Mouse (Mus musculus) embryonic facial prominence, embryonic 13.5 days (tissue): ENCODE results near the gene 4833420G17Rik. TPM values are rescaled to one million over a fixed set of nuclear protein-coding genes. Genes with fewer than 3 reads are reported as not detected.

Experiments used
- ATAC-seq: fragments of 200-750 bp; cut with Nextera tagmentation; 2 replicates; pipeline ENCODE4 v1.8.0; 2017; ENCODE audit warnings: low read depth; ENCODE audit not compliant: insufficient number of reproducible peaks, insufficient read depth, low FRiP score, low TSS enrichment
- H3K27ac ChIP-seq: fragments of 300-500 bp; sonication (generic); 2 replicates; pipeline ENCODE4 v1.5.1; 2015; ENCODE audit warnings: moderate library complexity, mild to moderate bottlenecking, inconsistent platforms
- H3K27me3 ChIP-seq: fragments of 300-500 bp; sonication (generic); 2 replicates; pipeline ENCODE4 v1.6.1; 2015; ENCODE audit warnings: mild to moderate bottlenecking, inconsistent platforms
- H3K36me3 ChIP-seq: fragments of 300-500 bp; sonication (generic); 2 replicates; pipeline ENCODE4 v1.6.1; 2015; ENCODE audit warnings: mild to moderate bottlenecking, inconsistent platforms
- H3K4me1 ChIP-seq: fragments of 300-500 bp; sonication (generic); 2 replicates; pipeline ENCODE4 v1.6.1; 2015; ENCODE audit warnings: inconsistent platforms
- H3K4me2 ChIP-seq: fragments of 300-500 bp; sonication (generic); 2 replicates; pipeline ENCODE4 v1.6.1; 2015; ENCODE audit warnings: moderate library complexity, mild to moderate bottlenecking, inconsistent platforms
- H3K4me3 ChIP-seq: fragments of 300-500 bp; sonication (generic); 2 replicates; pipeline ENCODE4 v1.5.1; 2015; ENCODE audit warnings: mild to moderate bottlenecking, inconsistent platforms
- H3K9ac ChIP-seq: fragments of 300-500 bp; sonication (generic); 2 replicates; pipeline ENCODE4 v1.6.1; 2015; ENCODE audit warnings: mild to moderate bottlenecking, inconsistent platforms
- H3K9me3 ChIP-seq: fragments of 300-500 bp; sonication (generic); 2 replicates; pipeline ENCODE4 v1.6.1; 2016; ENCODE audit warnings: inconsistent platforms
- WGBS: fragments of 180-500 bp; shearing (Covaris S2); methylation state at CpG from one replicate; pipeline ENCODE4 v1.1.7; 2015; ENCODE audit warnings: mixed read lengths; 5-methylcytosine and 5-hydroxymethylcytosine counted together
- polyA plus RNA-seq: library from polyadenylated mRNA; unstranded; fragments of >200 nt; fragmentation: Nextera tagmentation; extraction: Ambion mirVana; gene quantifications from 2 replicates; pipeline ENCODE4 v1.2.1, GENCODE M21; 2015

4833420G17Rik gene
- polyA plus RNA-seq = 94.5 and 94.8 TPM in 2 replicates

DNA sequence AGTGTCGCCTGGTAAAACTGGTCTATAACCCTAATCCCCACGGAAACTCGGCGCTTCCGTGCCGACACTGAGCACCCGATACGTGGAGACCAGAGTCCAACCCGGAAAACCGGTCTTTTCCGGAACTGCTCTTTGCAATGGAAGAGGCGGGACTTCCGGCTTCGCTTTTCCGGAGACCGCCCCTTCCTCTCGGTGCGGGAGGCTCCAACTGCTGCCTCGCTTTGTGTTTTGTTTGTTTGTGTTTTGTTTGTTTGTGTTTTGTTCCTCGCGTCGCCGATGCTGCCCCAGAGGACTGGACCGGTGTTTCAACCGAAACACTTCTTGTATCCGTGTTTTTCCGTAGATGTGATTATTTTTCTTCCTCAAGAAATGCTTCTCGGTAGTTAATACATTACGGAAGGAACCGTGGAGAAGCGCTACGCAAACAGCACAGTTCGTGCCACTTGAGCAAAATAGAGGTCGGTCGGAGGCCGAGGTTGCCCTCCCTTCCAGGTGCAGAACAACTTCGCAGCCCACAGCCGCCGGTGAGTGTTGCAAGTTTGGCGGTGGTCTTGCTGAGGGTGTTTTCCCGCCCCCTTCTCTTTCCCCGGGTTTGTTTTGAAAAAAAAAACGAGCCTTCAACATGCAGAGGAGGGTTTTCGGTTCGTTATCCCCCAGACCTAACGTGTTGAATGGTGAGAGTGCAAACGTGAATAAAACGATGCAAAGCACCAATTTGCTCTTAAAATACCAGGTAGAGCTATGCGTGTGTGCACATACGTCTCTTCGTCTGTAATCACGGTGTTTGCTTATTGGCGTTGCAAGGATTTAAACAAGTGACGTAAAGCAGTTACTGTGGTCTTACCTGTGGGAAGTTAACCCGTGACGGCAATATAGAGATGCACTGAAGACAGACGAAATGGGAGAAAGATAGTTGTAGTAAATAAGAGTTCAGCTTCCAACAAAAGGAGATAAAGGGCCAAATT, at the start of gene 4833420G17Rik:
4833420G17Rik (plus strand) TSS at position 173 of the 965 bp plus-strand sequence.
- H3K27me3 ChIP-seq = no peaks in the 10 kb centered on the region
- H3K4me1 ChIP-seq = peaks cover 14% of the 10 kb centered on the region
- WGBS = 8% methylated on average over 57 of the region's 57 CpGs
- peak within 1 kb of the TSS; percentile 87 for H3K9ac ChIP-seq
- H3K36me3 ChIP-seq = peaks cover 28% of the 10 kb centered on the region
- peak within 1 kb of the TSS; percentile 71 for H3K4me3 ChIP-seq
- H3K9me3 ChIP-seq = no peaks in the 10 kb centered on the region
- peak within 1 kb of the TSS; percentile 78 for H3K4me2 ChIP-seq
- peak within 1 kb of the TSS; percentile 66 for H3K27ac ChIP-seq
- ATAC-seq = peak; percentile 94

DNA sequence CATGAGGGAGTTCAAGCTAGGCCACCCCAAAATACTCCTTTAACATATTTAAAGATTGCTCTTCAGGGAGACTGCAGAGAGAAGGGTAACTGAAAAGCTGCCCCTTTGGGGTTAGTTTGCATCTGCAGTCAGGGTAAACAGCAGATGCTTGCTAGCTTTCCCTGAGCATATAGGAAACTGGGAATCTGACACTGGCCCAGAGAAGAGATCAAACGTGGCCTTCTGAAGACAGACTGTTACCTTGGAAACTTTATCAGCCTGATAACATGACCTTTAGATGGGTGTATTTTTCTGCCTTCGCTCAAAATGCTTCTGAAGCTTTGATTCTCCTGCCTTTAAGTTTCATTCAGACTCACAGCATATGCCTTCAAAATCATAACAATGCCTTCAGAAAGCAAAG, 49.5 kb upstream of the 4833420G17Rik start:
- peaks cover 3% of the 10 kb centered on the region for H3K4me1 ChIP-seq
- no peak for ATAC-seq
- no peak overlapping the region for H3K4me3 ChIP-seq
- H3K27ac ChIP-seq = no peak overlapping the region
- H3K9me3 ChIP-seq = no peaks in the 10 kb centered on the region
- WGBS = 18% methylated on average over 2 of the region's 2 CpGs
- H3K36me3 ChIP-seq = no peaks in the 10 kb centered on the region
- no peaks in the 10 kb centered on the region for H3K27me3 ChIP-seq
- H3K4me2 ChIP-seq = no peak overlapping the region
- H3K9ac ChIP-seq = no peak overlapping the region

DNA sequence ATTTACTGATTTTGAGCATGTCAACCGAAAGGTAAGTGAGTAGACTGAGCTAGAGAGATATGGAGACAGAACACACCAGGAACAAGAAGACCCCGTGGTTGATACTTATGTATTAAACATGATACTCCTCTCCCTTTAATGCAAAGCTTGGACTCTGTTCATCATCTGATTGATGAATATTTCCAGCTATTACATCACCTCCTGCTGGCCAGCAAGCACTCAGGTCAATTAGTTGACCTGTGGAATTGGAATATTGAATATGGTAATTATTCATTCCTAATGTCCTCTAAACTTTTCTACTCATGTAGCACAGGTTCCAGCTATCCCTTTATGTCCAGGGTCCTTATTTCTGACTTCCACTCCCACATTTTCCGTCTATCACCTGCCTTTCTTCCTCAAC, 44.1 kb upstream of the 4833420G17Rik start:
- H3K27ac ChIP-seq = no peak overlapping the region
- ATAC-seq = no peak
- H3K4me2 ChIP-seq = no peak overlapping the region
- 83% methylated on average over 3 of the region's 3 CpGs for WGBS
- H3K9me3 ChIP-seq = no peaks in the 10 kb centered on the region
- H3K27me3 ChIP-seq = no peaks in the 10 kb centered on the region
- H3K4me1 ChIP-seq = no peaks in the 10 kb centered on the region
- H3K36me3 ChIP-seq = no peaks in the 10 kb centered on the region
- no peak overlapping the region for H3K4me3 ChIP-seq
- H3K9ac ChIP-seq = no peak overlapping the region

DNA sequence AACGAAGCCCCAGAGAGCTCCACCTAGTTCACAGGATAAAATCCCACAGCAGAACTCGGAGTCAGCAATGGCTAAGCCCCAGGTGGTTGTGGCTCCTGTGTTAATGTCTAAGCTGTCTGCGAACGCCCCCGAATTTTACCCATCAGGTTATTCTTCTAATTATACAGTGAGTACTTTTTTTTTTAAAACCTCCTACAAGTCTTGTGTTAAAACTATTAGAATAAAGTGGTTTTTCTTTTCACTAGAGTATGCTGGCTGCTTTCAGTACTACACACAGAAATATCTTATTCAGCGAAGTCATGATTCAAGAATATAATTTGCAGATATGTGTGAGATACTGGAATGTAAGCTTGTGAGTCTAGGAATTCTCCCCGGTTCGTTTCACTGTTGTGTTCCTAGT, 32.4 kb upstream of the 4833420G17Rik start:
- ATAC-seq = no peak
- H3K4me2 ChIP-seq = peak overlapping the region; percentile 67
- peak overlapping the region; percentile 100 for H3K9ac ChIP-seq
- WGBS = 12% methylated on average over 8 of the region's 8 CpGs
- H3K9me3 ChIP-seq = no peaks in the 10 kb centered on the region
- H3K4me1 ChIP-seq = peaks cover 23% of the 10 kb centered on the region
- H3K27me3 ChIP-seq = no peaks in the 10 kb centered on the region
- H3K36me3 ChIP-seq = peaks cover 12% of the 10 kb centered on the region
- peak overlapping the region; percentile 97 for H3K4me3 ChIP-seq
- H3K27ac ChIP-seq = peak overlapping the region; percentile 99

DNA sequence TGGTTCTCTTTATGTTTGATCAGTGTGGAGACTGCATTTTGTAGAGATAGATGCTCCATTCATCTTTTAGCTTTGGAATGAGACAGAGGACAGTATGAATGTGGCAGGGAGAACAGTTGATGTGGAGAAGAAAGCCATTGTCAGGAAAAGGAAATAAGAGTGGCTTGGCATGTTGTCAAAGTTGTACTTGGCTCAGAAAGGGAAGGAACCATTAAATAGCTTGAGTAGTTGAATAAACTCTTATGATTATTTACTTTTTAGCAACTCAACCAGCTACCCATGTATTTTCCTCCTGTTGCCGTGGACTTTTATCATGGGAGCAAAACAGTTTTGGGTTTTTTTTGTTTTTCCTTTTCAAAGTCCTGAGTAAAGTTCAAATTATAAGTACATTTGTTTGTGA, 30.5 kb upstream of the 4833420G17Rik start:
- H3K27me3 ChIP-seq = no peaks in the 10 kb centered on the region
- H3K9ac ChIP-seq = no peak overlapping the region
- no peak overlapping the region for H3K27ac ChIP-seq
- peaks cover 23% of the 10 kb centered on the region for H3K4me1 ChIP-seq
- 85% methylated on average over 1 of the region's 1 CpGs for whole genome bisulfite sequencing
- H3K36me3 ChIP-seq = peaks cover 20% of the 10 kb centered on the region
- H3K4me3 ChIP-seq = no peak overlapping the region
- peak overlapping the region; percentile 67; the same call in 1 of the 2 replicates for H3K4me2 ChIP-seq
- no peak for ATAC-seq
- H3K9me3 ChIP-seq = no peaks in the 10 kb centered on the region

DNA sequence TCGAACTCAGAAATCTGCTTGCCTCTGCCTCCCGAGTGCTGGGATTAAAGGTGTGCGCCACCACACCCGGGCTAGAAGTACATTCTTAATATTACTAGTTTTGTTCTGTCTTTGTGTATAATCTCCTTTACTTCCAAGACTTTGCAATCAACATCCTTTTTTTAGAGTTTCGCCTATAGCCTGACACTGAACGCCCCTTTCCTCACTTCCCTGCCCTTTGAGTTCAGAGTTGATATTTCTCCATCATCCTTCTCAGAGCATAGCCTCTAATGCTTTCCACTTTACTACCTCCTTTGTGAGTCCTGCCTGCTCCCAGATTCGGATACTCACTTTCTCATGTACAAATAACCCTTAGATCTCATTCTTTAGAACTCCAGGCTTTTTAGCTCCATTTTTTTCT, 28.2 kb upstream of the 4833420G17Rik start:
- WGBS = 88% methylated on average over 7 of the region's 7 CpGs
- Histone ChIP-seq H3K9me3 (no peaks in the 10 kb centered on the region), H3K27me3 (no peaks in the 10 kb centered on the region), H3K27ac (no peak overlapping the region), H3K36me3 (peaks cover 35% of the 10 kb centered on the region), H3K4me2 (no peak overlapping the region), H3K4me3 (no peak overlapping the region), H3K4me1 (peaks cover 19% of the 10 kb centered on the region), H3K9ac (no peak overlapping the region)
- no peak for ATAC-seq

DNA sequence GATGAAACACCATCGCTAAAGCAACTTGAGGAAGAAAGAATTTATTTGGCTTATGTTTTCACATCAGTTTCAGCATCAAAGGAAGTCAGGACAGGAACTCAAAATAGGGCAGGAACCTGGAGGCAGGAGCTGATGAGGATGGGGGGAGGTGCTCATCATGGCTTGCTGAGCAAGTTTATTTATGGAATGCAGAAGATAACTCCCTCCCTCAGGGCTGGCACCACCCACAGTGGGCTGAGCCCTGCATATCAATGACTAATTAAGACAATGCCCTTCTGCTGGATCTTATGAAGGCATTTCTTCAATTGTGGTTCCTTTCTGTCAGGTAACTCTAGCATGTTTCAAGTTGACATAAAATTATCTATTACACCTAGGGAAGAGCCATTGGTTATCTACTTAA, 20.3 kb upstream of the 4833420G17Rik start:
- 100% methylated on average over 1 of the region's 1 CpGs for WGBS
- H3K9ac ChIP-seq = no peak overlapping the region
- no peak for ATAC-seq
- H3K4me2 ChIP-seq = no peak overlapping the region
- no peaks in the 10 kb centered on the region for H3K9me3 ChIP-seq
- H3K4me1 ChIP-seq = no peaks in the 10 kb centered on the region
- H3K36me3 ChIP-seq = peaks cover 64% of the 10 kb centered on the region
- H3K4me3 ChIP-seq = no peak overlapping the region
- no peaks in the 10 kb centered on the region for H3K27me3 ChIP-seq
- no peak overlapping the region for H3K27ac ChIP-seq

DNA sequence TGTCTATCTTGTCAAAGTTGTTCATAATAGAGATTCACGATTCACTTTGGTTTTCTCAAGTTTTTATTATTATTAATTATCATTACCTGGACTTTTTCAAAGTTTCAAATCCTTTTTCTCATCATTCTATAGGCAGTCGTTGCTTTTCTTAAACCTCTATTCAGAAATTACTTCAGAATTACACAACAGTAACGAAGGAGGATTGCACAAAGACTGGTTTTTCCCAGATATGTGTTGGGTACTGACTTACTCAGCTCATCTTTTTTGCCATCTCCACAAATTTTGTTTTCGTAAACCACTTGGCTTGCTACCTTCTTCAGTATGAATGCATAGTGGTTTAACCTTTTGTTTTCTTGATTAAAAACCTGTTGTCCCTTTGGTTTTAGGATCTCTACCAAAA, 9.0 kb upstream of the 4833420G17Rik start:
- H3K4me1 ChIP-seq = no peaks in the 10 kb centered on the region
- no peak overlapping the region for H3K4me2 ChIP-seq
- H3K9ac ChIP-seq = no peak overlapping the region
- no peaks in the 10 kb centered on the region for H3K27me3 ChIP-seq
- H3K27ac ChIP-seq = no peak overlapping the region
- H3K36me3 ChIP-seq = peaks cover 58% of the 10 kb centered on the region
- ATAC-seq = no peak
- H3K9me3 ChIP-seq = no peaks in the 10 kb centered on the region
- WGBS = 95% methylated on average over 4 of the region's 4 CpGs
- H3K4me3 ChIP-seq = no peak overlapping the region

DNA sequence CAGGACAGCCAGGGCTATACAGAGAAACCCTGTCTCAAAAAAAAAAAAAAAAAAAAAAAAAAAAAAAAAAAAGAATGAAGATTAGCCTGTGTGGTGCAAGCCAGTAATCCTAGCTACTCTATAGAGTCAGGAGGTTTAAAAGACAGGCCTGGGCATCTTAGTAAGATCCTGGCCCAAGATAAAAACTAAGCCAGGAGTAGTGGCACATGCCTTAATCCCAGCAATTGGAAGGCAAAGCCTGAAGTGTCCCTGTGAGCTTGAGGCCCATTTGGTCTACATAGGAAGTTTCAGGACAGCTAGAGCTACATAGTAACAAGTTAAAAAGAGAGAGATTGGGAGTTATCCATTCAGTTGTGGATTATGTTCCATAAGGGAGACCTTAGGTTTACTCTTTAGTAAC, 7.5 kb upstream of the 4833420G17Rik start:
- H3K9ac ChIP-seq = no peak overlapping the region
- H3K27ac ChIP-seq = no peak overlapping the region
- no peak overlapping the region for H3K4me3 ChIP-seq
- H3K27me3 ChIP-seq = no peaks in the 10 kb centered on the region
- H3K9me3 ChIP-seq = no peaks in the 10 kb centered on the region
- peaks cover 54% of the 10 kb centered on the region for H3K36me3 ChIP-seq
- ATAC-seq = no peak
- no peak overlapping the region for H3K4me2 ChIP-seq
- H3K4me1 ChIP-seq = no peaks in the 10 kb centered on the region

DNA sequence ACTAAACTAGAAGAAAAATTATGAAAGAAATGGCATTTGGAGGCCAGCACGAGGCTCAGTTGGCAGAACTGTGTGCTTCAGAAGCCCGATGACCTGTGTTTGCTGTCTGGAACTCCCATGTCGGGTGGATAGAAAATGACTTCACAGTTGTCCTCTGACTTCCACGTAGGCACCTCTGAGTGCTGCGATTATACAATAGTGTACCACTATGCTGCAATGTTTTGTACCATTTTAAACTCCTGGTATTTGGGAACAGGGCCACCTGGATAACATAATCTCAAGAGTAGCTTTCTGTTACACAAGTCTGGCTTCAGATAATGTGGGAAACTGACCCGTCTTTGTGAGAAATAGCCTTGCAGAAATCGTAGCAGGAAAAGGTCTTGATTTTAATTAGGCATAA, 6.2 kb upstream of the 4833420G17Rik start:
- Histone ChIP-seq H3K4me2 (no peak overlapping the region), H3K4me3 (no peak overlapping the region), H3K27ac (no peak overlapping the region), H3K9me3 (no peaks in the 10 kb centered on the region), H3K4me1 (no peaks in the 10 kb centered on the region), H3K36me3 (peaks cover 41% of the 10 kb centered on the region), H3K27me3 (no peaks in the 10 kb centered on the region), H3K9ac (no peak overlapping the region)
- WGBS = 90% methylated on average over 7 of the region's 7 CpGs
- ATAC-seq = no peak

DNA sequence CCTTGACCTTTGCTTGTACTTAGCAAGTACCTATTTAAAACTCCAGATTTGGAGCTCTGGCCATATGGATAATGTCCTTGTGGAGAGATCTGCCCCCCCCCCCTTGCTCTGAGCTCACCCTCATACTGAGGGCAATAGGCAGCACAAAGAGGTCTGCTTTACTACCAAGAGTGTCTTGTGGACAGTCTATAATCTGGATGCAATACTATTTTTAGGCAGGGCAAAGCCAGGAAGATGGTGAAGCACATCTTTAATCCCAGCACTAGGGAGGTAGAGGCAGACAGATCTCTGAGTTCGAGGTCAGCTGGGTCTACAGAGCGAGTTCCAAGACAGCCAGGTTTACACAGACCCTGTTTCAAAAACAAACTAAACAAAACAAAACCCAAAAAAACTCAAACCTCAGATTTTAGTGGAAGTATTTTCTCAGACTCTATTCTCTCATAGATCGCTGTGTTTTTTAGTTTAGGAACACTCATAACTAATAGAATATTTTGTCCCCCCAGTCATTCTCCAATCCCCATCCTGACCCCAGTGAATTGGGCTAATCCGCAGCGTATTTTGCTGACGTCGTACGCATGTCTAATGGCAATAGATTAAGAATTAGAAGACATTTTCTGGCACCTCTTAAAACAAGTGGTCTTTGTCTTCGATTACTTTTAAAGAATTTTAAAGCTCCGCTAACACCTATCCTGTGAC, 520 bp upstream of the 4833420G17Rik start:
- Histone ChIP-seq H3K4me2 (peak overlapping the region; percentile 78), H3K4me1 (peaks cover 14% of the 10 kb centered on the region), H3K27ac (peak overlapping the region; percentile 66), H3K4me3 (peak overlapping the region; percentile 71), H3K36me3 (peaks cover 19% of the 10 kb centered on the region), H3K9ac (peak overlapping the region; percentile 87), H3K27me3 (no peaks in the 10 kb centered on the region), H3K9me3 (no peaks in the 10 kb centered on the region)
- WGBS = 15% methylated on average over 10 of the region's 10 CpGs
- peak; percentile 35; the same call in 1 of the 2 replicates for ATAC-seq

DNA sequence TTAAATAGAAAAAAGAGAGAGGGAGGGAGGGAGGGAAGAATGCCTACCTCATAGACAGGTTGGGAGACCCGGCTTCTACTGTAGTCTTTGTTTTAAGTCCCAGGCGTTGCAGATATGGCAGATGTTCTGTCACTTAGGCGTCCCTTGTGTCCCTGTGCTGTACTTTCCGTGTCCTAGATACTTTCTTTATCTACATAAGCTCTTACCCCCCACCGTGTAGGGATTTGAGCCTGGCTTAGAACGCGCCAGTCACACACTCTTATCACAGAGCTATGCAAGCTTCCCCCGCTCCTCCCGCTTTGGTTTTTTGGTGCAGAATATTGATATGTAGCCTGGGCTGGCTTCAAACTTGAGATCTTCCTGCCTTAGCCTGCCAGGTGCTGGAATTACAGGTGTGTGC, 14.1 kb downstream of the 4833420G17Rik start:
- Histone ChIP-seq H3K36me3 (peaks cover 77% of the 10 kb centered on the region), H3K27ac (no peak overlapping the region), H3K27me3 (no peaks in the 10 kb centered on the region), H3K9ac (no peak overlapping the region), H3K9me3 (no peaks in the 10 kb centered on the region), H3K4me3 (no peak overlapping the region), H3K4me1 (no peaks in the 10 kb centered on the region), H3K4me2 (no peak overlapping the region)
- no peak for ATAC-seq
- WGBS = 90% methylated on average over 9 of the region's 9 CpGs
